Mouse (Mus musculus): ENCODE data around the gene Cdk15.

GRCm38 (mm10) chr1:59333386-59333759, 76.7 kb downstream of the Cdk15 start:
- TF ChIP-seq CTCF (IDR thresholded peaks at IDR 0.05): no peak
- TF ChIP-seq POLR2A (IDR thresholded peaks at IDR 0.05; ENCODE audit: insufficient read depth, low read depth, low read length): no peak
